Mouse (Mus musculus): ENCODE measurements around the gene Rab26.
A peak's percentile ranks its signal among the peaks of the same experiment; 100 is the strongest.

Gene Rab26

DNA sequence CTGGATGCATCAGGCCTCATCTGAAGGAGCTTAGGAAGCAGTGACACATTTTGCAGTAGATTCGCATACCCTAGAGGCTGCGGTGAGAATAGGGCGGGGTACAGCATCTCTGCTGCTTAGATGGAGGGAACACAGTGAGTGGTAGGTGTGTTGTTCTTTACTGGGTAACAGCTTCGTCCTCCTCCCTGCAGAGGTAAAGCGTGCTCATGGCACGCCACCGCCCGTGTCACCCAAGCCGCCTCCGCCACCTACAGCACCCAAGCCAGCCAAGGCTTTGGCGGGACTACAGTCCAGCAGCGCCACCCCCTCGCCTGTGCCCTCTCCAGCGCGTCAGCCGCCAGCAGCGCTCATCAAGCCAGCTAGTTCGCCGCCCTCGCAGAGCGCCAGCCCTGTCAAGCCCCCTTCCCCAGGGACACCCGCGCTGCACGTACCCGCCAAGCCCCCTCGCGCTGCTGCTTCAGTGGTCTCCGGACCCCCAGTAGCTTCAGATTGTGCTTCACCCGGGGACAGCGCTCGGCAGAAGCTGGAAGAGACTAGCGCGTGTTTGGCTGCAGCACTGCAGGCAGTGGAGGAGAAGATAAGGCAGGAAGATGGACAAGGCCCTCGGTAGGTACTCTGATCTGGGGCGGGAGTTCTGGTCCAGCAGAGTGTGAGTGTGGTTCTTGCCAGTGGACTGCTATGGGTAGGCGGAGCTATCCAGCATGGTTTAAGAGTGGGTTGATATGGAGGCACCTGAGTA, 27.5 kb downstream of the Rab26 start:
- DNase-seq: no peak

DNA sequence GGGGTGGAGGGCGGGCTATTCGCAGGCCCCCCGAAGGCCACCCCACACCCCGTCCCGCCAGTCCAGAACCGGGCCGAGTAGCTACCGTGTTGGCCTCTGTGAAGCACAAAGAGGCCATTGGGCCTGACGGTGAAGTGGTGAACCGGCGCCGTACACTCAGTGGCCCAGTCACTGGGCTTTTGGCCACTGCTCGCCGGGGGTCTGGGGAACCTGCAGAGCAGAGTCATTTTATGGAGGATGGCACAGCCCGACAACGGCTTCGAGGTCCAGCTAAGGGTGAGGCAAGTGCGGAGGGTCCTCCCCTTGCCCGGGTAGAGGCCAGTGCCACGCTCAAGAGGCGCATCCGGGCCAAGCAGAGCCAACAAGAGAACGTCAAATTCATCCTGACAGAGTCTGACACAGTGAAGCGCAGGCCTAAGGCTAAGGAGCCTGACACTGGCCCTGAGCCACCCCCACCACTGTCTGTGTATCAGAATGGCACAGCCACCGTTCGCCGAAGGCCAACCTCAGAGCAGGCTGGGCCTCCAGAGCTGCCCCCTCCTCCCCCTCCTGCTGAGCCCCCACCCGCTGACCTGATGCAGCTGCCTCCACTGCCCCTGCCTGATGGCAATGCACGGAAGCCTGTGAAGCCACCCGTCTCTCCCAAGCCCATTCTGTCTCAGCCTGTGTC, 28.6 kb downstream of the Rab26 start:
- no peak for DNase-seq

DNA sequence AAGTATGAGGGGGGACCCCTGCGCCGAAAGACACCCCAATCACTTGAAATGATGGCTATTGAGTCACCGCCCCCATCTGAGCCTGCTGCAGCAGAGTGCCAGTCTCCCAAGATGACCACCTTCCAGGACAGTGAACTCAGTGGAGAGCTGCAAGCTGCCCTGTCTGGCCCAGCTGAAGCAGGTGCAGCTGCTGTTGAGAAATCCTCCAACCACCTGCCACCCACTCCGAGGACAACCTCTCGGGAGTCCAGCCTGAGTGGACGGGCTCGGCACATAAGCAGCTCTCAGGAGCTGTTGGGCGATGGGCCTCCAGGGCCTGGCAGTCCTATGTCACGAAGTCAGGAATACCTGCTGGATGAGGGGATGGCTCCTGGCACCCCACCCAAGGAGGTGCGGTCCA, 29.9 kb downstream of the Rab26 start:
- no peak for DNase-seq

DNA sequence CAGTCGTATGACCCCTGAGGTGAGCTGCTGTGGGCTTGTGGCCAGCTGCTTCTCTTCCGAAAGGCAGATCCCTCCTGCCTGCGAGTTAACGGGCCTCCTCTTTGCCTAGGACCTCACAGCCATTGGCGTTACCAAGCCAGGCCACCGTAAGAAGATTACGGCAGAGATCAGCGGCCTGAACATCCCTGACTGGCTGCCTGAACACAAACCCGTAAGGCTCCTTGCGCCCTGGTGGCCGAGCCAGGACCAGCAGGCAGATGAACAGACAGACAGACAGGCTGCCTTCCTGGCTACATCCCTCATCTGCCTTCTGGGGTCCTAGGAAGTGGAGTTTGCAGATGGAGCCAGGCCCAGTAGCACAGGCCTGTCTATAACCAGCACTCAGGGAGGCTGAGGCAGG, 31.8 kb downstream of the Rab26 start:
- DNase-seq: no peak

DNA sequence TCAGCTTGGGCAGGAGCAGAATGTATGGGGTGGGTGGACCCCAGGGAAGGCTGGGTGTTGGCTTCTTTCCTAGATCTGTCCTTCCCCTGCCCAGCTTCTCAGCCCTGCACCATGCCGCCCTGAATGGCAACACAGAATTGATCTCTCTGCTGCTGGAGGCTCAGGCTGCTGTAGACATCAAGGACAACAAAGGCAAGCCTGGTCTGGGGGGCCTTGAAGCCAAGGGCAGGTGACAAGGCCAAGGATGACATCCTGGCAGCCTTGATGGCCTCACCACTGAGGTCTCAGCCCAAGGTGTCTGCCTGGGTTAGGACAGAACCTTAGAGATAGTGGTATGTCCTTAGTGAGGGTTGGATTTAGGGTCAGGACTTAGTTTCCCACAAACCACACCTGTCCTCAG, 38.0 kb downstream of the Rab26 start:
- DNase-seq: no peak

DNA sequence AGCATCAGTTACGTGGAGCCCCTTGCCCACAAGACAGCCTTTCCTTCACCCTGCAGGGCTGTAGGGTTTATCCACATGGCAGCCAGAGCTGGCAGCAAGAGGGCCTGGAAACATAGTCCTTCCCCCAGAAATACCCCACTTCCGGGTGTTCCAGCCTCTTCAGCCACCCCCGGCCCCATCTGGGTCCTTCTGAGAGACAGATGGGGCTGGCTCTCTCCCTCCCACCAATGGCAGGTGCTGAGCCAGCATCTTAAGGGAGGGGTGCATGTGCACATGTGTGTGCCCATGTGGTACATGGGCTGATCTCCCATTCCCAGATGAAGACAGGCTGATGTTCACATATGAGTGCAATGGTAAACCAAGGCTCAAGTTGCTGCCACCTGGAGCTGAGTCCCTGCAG, 38.6 kb downstream of the Rab26 start:
- no peak for DNase-seq

DNA sequence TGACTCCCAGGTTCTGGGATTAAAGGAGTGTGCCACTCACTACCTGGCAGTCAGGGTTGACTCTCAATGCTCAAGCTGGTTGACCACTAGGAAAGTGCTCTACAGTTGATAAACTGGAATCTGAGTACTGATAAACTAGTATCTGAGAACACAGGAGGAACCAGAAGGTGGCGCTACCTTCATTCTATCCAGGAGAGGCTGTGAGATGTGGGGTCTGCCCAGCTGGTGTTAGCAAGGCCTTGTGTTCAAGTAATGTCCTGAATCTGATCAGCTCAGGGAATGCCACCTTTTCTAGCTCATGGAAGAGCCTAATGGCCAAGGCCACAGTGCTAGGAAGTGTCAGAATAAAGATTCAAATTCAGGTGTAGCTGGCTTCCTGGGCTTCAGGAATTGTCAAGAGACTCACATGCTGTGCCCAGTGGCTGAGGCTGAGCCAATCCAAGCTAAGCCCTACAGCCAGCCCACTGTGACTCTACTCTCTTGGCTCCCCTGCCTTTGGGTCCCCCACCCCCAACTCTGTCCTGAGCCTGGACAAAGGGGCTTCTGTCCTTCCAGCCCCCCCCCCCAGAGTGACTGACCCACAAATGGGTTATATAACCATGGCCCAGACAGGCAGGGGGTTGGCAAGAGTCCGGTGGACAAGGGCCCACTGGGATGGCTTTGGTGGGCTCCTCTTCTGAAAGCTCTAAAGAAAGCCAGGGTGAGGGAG, 39.2 kb downstream of the Rab26 start:
- DNase-seq: no peak

DNA sequence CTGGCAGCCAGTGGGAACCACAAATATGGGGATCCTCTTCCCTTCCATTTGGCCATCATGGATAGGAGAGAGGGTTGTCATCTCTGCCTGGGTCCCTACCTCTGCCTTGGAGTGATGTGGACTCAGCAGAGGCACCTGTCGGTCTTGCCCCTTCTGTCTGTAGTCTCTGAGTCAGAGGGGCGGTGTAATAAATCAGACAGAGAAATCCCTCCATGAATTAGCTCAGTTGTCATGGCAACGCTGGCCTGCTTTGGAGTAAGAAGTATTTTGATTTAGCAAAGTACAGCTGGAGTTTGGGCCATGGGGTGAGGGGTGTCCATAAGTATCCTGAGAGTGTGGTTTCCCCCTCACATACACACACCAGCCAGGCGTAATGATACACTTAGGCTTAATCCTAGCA, 43.6 kb downstream of the Rab26 start:
- no peak for DNase-seq

DNA sequence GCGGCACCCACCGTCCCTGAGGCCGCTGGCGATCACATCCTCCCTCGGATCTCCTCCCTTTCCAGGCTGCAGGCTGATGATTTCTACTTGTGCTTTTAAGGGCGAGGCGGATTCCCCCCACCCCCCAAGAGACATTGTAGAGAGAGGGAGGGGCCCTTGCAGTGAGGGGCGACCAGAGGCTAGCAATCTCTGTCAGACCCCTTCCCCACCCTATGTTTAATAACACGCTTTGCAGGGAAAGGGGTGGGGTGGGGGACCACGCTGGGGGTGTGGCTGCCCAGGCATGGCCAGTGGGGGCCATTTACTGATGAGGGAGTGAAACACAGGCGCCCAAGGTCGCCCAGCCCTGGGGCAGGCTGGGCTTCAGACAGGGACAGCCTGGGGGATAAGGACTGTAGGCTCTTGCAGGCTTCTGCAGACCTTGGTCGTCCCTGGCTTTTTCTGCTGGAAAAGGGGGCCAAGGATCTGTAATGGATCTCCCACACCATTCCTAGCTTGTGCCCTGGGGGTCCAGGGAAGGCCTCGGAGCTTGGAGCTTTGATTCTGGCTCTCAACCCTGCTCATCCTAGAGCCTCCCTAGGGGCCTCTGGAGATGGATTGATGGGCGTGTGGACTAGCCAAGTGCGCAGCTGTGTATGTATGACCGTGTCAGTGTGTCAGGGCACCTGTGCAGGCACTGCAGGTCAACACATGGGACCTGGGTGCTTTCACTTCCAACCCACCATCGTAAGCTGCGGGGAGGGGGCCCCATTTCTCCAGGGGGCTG, 44.6 kb downstream of the Rab26 start:
- DNase-seq: no peak

DNA sequence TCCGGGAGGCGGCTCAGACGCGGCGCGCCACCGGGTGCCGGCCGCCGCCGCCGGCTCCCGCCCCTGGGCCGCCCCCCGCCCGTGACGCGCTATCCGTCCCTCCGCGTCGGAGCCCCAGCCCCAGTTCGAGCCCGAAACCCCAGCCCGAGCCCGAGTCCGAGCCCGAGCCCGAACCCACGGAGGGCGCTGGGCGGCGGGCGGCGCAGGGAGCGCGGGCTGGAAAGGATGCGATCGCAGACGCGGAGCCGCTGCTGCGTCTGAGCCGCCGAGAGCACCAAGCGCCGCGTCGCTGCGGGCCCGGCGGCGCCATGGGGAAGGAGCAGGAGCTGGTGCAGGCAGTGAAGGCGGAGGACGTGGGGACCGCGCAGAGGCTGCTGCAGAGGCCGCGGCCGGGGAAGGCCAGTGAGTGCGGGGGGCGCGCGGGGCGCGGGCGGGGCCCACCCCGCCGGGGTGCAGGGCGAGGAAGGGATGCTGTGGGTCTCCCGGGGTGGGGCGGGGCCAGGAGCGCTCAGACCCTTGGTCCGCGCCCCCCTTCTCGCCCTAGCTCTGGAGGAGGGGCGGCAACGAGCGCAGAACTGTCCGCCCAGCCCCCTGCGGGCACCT, 45.2 kb downstream of the Rab26 start:
- no peak for DNase-seq

DNA sequence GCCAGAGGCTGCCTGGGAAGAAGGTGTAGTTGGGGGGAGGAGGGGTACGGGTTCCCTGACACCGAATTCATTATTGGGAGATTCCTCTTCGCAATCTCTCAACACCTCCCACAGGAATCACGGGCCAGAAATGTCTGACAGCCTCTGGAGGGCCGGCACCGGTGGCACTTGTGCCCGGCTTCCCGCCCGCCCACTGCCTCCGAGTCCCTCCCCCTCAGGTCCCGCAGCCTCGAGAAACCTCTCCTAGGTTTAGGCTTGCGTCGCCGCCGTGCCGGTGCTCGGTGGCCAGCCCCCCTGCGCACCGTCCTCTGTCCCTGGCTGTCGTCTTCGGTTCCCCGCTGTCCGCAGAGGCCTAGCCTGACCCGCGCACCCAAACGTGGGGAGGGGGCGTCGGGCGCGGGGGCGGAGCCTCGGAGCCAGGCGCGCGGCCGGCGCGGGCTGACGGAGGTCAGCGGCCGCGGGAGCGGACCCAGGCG, 45.8 kb downstream of the Rab26 start, which contains the start of gene Caskin1:
TSS of gene Caskin1 (plus strand) at position 416 of the 476 bp plus-strand sequence.
- no peak for DNase-seq

DNA sequence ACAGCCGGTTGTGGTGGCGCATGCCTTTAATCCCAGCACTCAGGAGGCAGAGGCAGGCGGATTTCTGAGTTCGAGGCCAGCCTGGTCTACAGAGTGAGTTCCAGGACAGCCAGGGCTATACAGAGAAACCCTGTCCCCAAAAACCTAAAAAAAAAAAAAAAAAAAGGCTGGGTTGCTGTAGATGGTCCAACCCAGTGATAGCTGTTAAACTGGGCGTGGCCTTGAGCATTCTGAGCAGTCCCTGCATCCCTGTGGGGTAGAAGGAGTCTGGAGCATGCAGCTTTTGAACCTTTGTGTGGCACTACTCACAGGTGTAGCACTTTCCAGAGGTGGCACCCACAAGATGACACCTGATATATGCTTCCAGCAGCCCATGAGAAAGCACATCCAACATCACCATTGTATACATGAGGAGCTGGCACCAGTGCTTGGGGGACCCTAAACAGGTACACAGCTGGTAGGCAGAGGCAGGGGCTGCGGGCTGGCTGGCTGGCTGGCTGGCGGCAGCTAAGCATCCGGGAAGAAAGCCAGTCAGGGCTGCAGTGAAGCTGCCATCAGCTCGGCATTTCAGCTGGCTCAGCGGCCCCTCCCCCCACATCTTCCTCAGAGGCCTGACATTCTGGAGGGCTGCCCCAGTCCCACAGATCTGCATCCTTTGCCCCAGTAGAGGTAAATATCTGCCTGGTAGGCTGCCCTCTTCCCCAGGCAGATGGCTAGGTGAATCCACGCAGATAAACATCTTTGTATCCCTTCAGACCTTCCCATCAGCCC, 48.7 kb downstream of the Rab26 start:
- no peak for DNase-seq

DNA sequence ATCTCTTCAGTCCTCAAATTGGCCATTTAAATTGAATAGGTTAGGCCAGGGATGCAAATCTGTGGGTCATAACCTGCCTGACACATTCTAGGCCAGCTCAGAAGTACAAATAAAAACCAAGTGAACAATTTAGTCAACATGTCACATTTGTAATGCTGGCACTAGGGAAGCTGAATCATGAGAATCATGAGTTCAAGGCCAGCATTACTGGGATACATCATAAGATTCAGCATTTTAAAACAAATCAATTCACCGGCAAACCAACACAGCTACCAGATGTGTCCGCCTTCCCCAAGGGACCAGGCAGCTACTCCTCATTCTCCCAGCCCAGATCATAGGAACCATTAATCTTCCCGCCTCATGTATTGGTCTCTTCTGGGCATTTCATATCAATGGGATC, 50.5 kb downstream of the Rab26 start:
- no peak for DNase-seq

DNA sequence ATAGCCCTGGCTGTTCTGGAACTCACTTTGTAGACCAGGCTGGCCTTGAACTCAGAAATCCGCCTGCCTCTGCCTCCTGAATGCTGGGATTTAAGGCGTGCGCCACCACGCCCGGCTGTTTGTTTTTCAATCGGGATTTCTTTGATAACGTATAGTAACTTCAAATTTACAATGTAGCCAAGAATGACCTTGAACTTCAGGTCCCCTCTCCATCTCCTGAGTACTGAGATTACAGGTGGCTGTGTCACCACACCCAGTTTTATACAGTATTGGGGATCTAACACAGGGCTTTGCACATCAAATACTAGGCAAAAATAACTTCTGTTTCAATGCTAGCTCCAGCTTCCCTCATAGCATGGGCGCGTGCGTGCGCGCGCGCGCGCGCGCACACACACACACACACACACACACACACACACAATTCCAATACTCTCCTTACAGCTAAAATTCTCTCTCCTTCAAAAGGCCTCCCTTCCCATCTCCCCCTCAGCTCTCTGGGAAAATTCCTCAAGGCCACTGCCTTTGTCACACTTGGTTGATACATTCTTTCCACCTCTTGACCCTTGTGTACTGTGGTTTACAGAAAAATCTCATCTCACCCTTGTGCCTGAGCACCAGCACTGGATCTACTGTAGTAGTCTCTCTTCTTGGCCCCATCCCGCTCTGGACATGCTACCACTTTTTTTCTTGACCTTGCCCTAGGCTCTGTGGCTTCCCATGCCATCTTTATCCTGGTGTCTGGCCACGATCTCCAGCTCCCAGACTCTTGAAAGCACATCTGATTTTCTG, 52.8 kb downstream of the Rab26 start:
- DNase-seq: no peak

DNA sequence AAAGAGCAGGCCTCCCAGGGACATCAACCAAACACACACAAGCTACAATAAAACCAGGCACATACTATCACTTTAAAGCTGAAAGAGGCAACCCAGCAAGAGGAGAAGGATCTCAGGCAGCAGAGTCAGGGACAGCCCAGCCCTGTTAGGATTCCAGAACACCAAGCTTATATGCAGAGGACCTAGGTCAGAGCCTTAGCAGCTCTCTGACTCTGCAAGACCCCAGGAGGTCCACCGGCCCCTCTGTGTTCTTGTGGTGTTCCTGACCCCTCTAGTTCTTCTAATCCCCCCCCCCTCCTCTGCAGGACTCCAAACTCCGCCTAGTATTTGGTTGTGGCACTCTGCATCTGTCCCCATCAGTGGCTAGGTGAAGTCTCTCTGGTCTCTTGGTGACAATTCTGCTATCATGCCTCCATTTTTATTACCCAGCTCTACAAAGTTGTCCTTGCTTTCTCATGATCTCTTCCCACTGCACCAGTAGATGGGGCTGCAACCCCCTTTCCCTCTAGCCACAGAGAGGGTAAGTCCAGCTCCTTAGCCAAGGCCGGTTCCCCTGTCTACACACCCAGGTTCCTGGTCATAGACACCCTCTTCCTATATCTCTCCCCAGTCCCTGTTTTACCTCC, 53.7 kb downstream of the Rab26 start:
- no peak for DNase-seq

DNA sequence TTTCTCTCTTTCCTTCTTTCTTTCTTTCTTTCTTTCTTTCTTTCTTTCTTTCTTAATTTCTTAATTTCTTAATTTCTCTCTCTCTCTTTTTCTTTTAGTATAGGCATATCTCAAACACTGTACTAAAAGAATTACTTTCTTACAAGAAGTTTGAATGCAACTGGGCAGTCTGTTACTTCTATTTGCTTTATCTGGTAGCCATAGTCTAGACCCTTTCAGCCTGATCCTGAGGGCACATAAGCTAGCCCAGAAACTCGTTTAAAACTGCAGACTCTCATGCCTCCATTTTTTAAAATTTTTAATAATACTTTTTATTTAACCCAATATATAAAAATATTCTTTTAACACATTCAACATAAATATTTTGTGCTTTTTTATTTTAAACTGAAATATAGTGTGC, 54.6 kb downstream of the Rab26 start:
- no peak for DNase-seq

DNA sequence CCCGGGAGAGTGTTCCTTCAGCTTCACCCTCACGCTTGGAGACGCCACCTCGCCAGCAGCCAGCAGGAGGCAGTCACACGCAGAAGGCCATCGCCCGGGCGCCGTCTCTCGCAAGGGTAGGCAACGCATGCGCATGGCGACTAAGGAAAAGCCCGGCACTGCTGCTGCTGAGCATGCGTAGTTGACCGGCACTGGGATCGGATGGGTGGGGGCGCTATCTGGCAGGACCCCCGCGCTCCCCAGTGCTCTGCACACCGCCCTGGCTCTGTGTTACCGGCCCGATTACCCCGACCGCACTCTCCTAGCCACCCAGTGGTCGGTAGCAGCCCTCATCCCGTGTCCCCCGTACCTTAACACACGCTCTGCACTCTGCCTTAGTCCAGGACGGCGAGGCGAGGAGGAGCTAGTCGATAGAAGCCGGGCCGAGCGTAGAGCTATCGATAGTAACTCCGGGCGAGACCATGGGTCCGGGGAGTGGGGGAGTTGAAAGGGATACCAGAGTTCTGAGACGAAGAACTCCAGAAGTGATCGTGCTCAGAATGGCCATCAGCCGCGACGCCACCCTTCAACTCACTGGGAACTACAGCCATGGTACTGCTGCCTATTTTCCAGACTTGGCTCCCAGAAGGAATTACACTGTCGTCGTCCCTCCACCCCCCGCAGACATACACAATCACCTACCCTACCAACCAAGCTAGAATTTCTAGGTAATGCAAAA, 55.2 kb downstream of the Rab26 start, which contains the start of gene Mlst8:
TSS of gene Mlst8 (minus strand) at position 416 of the 718 bp plus-strand sequence.
- DNase-seq: peak; percentile 95

DNA sequence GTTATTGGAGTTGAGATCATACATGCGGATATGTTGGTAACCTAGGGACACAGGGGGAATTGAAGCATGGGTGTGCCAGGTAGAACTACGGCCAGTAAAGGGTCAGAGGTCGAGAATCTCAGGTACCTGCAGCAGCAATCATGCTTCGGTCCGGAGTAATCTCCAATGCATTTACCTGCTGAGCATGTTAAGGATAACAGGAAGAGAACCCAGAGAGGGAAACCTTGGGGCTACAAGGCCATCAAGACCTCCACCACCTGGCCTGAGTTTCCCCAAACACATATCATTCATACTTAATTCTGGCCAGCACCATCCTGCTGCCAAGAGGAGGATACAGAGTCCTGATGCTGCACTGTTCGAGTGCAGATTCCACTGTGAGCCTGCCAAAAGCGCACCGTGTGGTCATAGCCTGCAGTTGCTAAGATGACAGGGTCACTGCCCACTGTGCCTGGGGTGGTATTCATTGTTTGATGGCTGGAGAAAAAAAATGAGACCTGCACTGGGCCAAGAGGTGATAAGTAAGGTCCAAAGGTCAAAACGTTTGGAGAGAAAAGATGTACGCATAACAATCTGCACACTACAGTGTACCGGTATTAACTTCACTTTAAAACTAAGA, 55.9 kb downstream of the Rab26 start:
- DNase-seq: peak; percentile 41
